Mouse (Mus musculus) forebrain, embryonic 14.5 days (tissue): ENCODE measurements around the gene Vmn1r155. TPM values are rescaled to one million over a fixed set of nuclear protein-coding genes. Genes with fewer than 3 reads are reported as not detected.
"Not testable (repeated sequence)": the region's sequence is repeated elsewhere in the genome, so short reads cannot be mapped to it uniquely, and the experiment has no call there.

Experiments
- ATAC-seq: fragments of 200-750 bp; cut with Nextera tagmentation; 2 replicates; pipeline ENCODE4 v1.8.0; 2017; ENCODE audit warnings: mild to moderate bottlenecking, moderate library complexity
- DNase-seq: peaks from one replicate; pipeline ENCODE4 v3.0.0-alpha.2; 2015; ENCODE audit warnings: low spot score
- H3K27ac ChIP-seq: fragments of 300-500 bp; sonication (generic); 2 replicates; pipeline ENCODE4 v1.5.1; 2014; ENCODE audit warnings: low read depth, mild to moderate bottlenecking, control low read depth, low read length, moderate library complexity
- H3K27me3 ChIP-seq: fragments of 300-500 bp; sonication (generic); replicated peaks from 2 replicates; pipeline ENCODE4 v1.6.1; 2014; ENCODE audit warnings: low read length, control low read depth, mixed read lengths; ENCODE audit not compliant: control insufficient read depth, insufficient read depth
- H3K36me3 ChIP-seq: fragments of 300-500 bp; sonication (generic); 2 replicates; pipeline ENCODE4 v1.6.1; 2014; ENCODE audit warnings: low read length, control low read depth; ENCODE audit not compliant: control insufficient read depth, insufficient read depth
- H3K4me1 ChIP-seq: fragments of 300-500 bp; sonication (generic); 2 replicates; pipeline ENCODE4 v1.6.1; 2014; ENCODE audit warnings: antibody characterized with exemption, low read length, control low read depth; ENCODE audit not compliant: control insufficient read depth, insufficient read depth
- H3K4me2 ChIP-seq: fragments of 300-500 bp; sonication (generic); 2 replicates; pipeline ENCODE4 v1.6.1; 2014; ENCODE audit warnings: mild to moderate bottlenecking, control low read depth, low read length
- H3K4me3 ChIP-seq: fragments of 300-500 bp; sonication (generic); 2 replicates; pipeline ENCODE4 v1.5.1; 2014; ENCODE audit warnings: low read depth, low read length, control low read depth
- H3K9ac ChIP-seq: fragments of 300-500 bp; sonication (generic); 2 replicates; pipeline ENCODE4 v1.6.1; 2014; ENCODE audit warnings: mild to moderate bottlenecking, low read length, control low read depth, moderate library complexity
- H3K9me3 ChIP-seq: fragments of 300-500 bp; sonication (generic); replicated peaks from 2 replicates; pipeline ENCODE4 v1.6.1; 2016; ENCODE audit warnings: low read length, control low read depth, mixed read lengths; ENCODE audit not compliant: control insufficient read depth
- WGBS: fragments of 180-500 bp; shearing (Covaris S2); extraction: QIAGEN DNeasy Blood & Tissue Kit; methylation state at CpG from one replicate; pipeline ENCODE4 v1.1.7; 2014; 5-methylcytosine and 5-hydroxymethylcytosine counted together
- polyA plus RNA-seq: library from polyadenylated mRNA; unstranded; fragments of >200 nt; fragmentation: Nextera tagmentation; extraction: Ambion mirVana; gene quantifications from 2 replicates; pipeline ENCODE4 v1.2.1, GENCODE M21; 2014

The Vmn1r155 gene
- not detected in 2 replicates for polyA plus RNA-seq

DNA sequence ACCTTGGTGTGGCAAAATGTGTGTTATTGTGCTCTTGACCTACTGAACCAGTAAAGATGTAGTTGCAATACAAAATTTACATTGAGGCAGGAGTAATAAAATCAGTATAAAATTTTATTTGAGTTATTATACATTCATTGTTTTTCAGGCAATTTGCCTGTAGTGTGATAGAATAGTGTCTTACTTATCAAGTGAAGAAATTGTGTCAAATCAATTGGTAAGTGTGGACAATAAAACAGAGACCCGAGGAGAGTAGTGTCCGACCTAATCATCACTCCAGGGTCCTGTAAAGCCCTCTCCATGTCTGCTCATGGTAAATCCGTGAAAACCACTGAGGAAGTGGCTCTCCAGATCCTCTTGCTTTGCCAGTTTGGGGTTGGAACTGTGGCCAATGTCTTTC, at the start of gene Vmn1r155:
Vmn1r155 (plus strand) TSS at position 301 of the 400 bp plus-strand sequence.
- H3K4me3 ChIP-seq, H3K4me1 ChIP-seq, DNase-seq, H3K36me3 ChIP-seq, H3K4me2 ChIP-seq, ATAC-seq, H3K9me3 ChIP-seq, H3K27ac ChIP-seq, H3K9ac ChIP-seq, H3K27me3 ChIP-seq: not testable (repeated sequence)
- no CpG with 5 or more reads among the region's 3 CpGs for WGBS

DNA sequence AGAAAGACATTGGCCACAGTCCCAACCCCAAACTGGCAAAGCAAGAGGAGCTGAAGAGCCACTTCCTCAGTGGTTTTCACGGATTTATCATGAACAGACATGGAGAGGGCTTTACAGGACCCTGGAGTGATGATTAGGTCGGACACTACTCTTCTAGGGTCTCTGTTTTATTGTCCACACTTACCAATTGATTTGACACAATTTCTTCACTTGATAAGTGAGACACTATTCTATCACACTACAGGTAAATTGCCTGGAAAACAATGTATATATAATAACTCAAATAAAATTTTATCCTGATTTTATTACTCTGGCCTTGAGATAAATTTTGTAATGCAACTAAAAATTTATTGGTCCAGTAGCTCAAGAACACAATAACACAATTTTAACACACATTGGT, 34.4 kb downstream of the Vmn1r155 start, which contains the start of gene Gm8693:
Gm8693 (minus strand) TSS at position 101 of the 400 bp plus-strand sequence.
- H3K27me3 ChIP-seq, H3K4me1 ChIP-seq, H3K9ac ChIP-seq, H3K9me3 ChIP-seq, H3K4me2 ChIP-seq, ATAC-seq, H3K36me3 ChIP-seq, DNase-seq, H3K4me3 ChIP-seq, H3K27ac ChIP-seq: not testable (repeated sequence)
- WGBS, result no CpG with 5 or more reads among the region's 2 CpGs

Other genes with a start within 250 kb of the Vmn1r155 start
- not detected in 2 replicates for gene Vmn1r148, start 244.4 kb upstream of the Vmn1r155 start, polyA plus RNA-seq
- not detected in 2 replicates for gene Vmn1r149, start 219.8 kb upstream of the Vmn1r155 start, polyA plus RNA-seq
- gene Gm10665, start 193.9 kb upstream of the Vmn1r155 start, polyA plus RNA-seq, result not detected in 2 replicates
- gene Vmn1r151, start 158.3 kb upstream of the Vmn1r155 start, polyA plus RNA-seq, result not detected in 2 replicates
- not detected in 2 replicates for gene Vmn1r152, start 135.1 kb upstream of the Vmn1r155 start, polyA plus RNA-seq
- gene Gm8677, start 123.1 kb upstream of the Vmn1r155 start, polyA plus RNA-seq, result not detected in 2 replicates
- gene Gm4201, start 92.7 kb upstream of the Vmn1r155 start, polyA plus RNA-seq, result not detected in 2 replicates
- gene Gm4565, start 69.9 kb upstream of the Vmn1r155 start, polyA plus RNA-seq, result not detected in 2 replicates
- gene Gm8693, start 34.3 kb downstream of the Vmn1r155 start, polyA plus RNA-seq, result not detected in 2 replicates
- gene Gm4567, start 61.7 kb downstream of the Vmn1r155 start, polyA plus RNA-seq, result not detected in 2 replicates
- gene Vmn1r157, start 103.7 kb downstream of the Vmn1r155 start, polyA plus RNA-seq, result not detected in 2 replicates
- not detected in 2 replicates for gene Vmn1r158, start 132.8 kb downstream of the Vmn1r155 start, polyA plus RNA-seq
- gene Vmn1r159, start 185.6 kb downstream of the Vmn1r155 start, polyA plus RNA-seq, result not detected in 2 replicates
- not detected in 2 replicates for gene Vmn1r160, start 213.2 kb downstream of the Vmn1r155 start, polyA plus RNA-seq